Mouse (Mus musculus): Measurements from ENCODE around the gene 2010111I01Rik. TPM values are rescaled to one million over a fixed set of nuclear protein-coding genes. Genes with fewer than 3 reads are reported as not detected.
A peak's percentile ranks its signal among the peaks of the same experiment; 100 is the strongest.

2010111I01Rik gene
- polyA plus RNA-seq, 1 experiment from 2014 or later, result 146 TPM

GRCm38 (mm10) chr13:63258671-63259070 lies 294.0 kb downstream of the 2010111I01Rik start:
- H3K9me3 ChIP-seq (replicated peaks; ENCODE audit: low read length), result no peaks in the 10 kb centered on the region
- no peak for DNase-seq (ENCODE audit: low spot score)
- no peak overlapping the region for H3K9ac ChIP-seq (ENCODE audit: low read depth, low read length)
- H3K27ac ChIP-seq, result peak overlapping the region; percentile 56; the same call in 1 of the 2 replicates
- no peaks in the 10 kb centered on the region for H3K27me3 ChIP-seq (ENCODE audit: insufficient read depth, low read length)
- H3K4me1 ChIP-seq (replicated peaks; ENCODE audit: insufficient read depth, low read length), result peaks cover 65% of the 10 kb centered on the region
- H3K36me3 ChIP-seq (ENCODE audit: insufficient read depth, low read length), result 0 out of 2 replicates have a peak, but pooled peaks cover 8% of the 10 kb centered on the region
- no peak overlapping the region for H3K4me2 ChIP-seq (ENCODE audit: low read length)
- no peak overlapping the region for H3K4me3 ChIP-seq (replicated peaks; ENCODE audit: low read depth, low read length)
- no peak for TF ChIP-seq CTCF (IDR thresholded peaks at IDR 0.05; ENCODE audit: low read depth)
- no peak for ATAC-seq (replicated peaks; ENCODE audit: low FRiP score, low read depth)
- 77% methylated on average over 4 of the region's 4 CpGs for WGBS

GRCm38 (mm10) chr13:63260133-63260532 lies 295.4 kb downstream of the 2010111I01Rik start:
- no peaks in the 10 kb centered on the region for H3K9me3 ChIP-seq (replicated peaks; ENCODE audit: low read length)
- H3K4me2 ChIP-seq (ENCODE audit: low read length), result no peak overlapping the region
- H3K27me3 ChIP-seq (ENCODE audit: insufficient read depth, low read length), result no peaks in the 10 kb centered on the region
- WGBS, result 27% methylated on average over 4 of the region's 4 CpGs
- H3K9ac ChIP-seq (ENCODE audit: low read depth, low read length), result no peak overlapping the region
- no peak overlapping the region for H3K4me3 ChIP-seq (replicated peaks; ENCODE audit: low read depth, low read length)
- H3K36me3 ChIP-seq (ENCODE audit: insufficient read depth, low read length), result 0 out of 2 replicates have a peak, but pooled peaks cover 8% of the 10 kb centered on the region
- no peak for DNase-seq (ENCODE audit: low spot score)
- H3K27ac ChIP-seq, result peak overlapping the region; percentile 60
- peaks cover 54% of the 10 kb centered on the region for H3K4me1 ChIP-seq (replicated peaks; ENCODE audit: insufficient read depth, low read length)
- no peak for ATAC-seq (replicated peaks; ENCODE audit: low FRiP score, low read depth)
- no peak for TF ChIP-seq CTCF (IDR thresholded peaks at IDR 0.05; ENCODE audit: low read depth)

GRCm38 (mm10) chr13:63260753-63261631 lies 296.3 kb downstream of the 2010111I01Rik start:
- no peak for DNase-seq (ENCODE audit: low spot score)
- H3K4me1 ChIP-seq (replicated peaks; ENCODE audit: insufficient read depth, low read length), result peaks cover 50% of the 10 kb centered on the region
- no peak overlapping the region for H3K9ac ChIP-seq (ENCODE audit: low read depth, low read length)
- H3K27me3 ChIP-seq (ENCODE audit: insufficient read depth, low read length), result no peaks in the 10 kb centered on the region
- TF ChIP-seq CTCF (IDR thresholded peaks at IDR 0.05; ENCODE audit: low read depth), result no peak
- no peak overlapping the region for H3K4me2 ChIP-seq (ENCODE audit: low read length)
- H3K4me3 ChIP-seq (replicated peaks; ENCODE audit: low read depth, low read length), result no peak overlapping the region
- peak overlapping the region; percentile 60 for H3K27ac ChIP-seq
- H3K9me3 ChIP-seq (replicated peaks; ENCODE audit: low read length), result no peaks in the 10 kb centered on the region
- peak; percentile 64 for ATAC-seq (replicated peaks; ENCODE audit: low FRiP score, low read depth)
- WGBS, result 44% methylated on average over 18 of the region's 18 CpGs
- 0 out of 2 replicates have a peak, but pooled peaks cover 8% of the 10 kb centered on the region for H3K36me3 ChIP-seq (ENCODE audit: insufficient read depth, low read length)

GRCm38 (mm10) chr13:63261676-63262075 lies 297.0 kb downstream of the 2010111I01Rik start:
- no peaks in the 10 kb centered on the region for H3K9me3 ChIP-seq (replicated peaks; ENCODE audit: low read length)
- H3K36me3 ChIP-seq (ENCODE audit: insufficient read depth, low read length), result 0 out of 2 replicates have a peak, but pooled peaks cover 8% of the 10 kb centered on the region
- no peak overlapping the region for H3K4me3 ChIP-seq (replicated peaks; ENCODE audit: low read depth, low read length)
- ATAC-seq (replicated peaks; ENCODE audit: low FRiP score, low read depth) (no peak), DNase-seq (ENCODE audit: low spot score) (no peak)
- no peak overlapping the region for H3K4me2 ChIP-seq (ENCODE audit: low read length)
- no peak for TF ChIP-seq CTCF (IDR thresholded peaks at IDR 0.05; ENCODE audit: low read depth)
- 95% methylated on average over 3 of the region's 3 CpGs for WGBS
- H3K9ac ChIP-seq (ENCODE audit: low read depth, low read length), result no peak overlapping the region
- peaks cover 54% of the 10 kb centered on the region for H3K4me1 ChIP-seq (replicated peaks; ENCODE audit: insufficient read depth, low read length)
- peak overlapping the region; percentile 60 for H3K27ac ChIP-seq
- H3K27me3 ChIP-seq (ENCODE audit: insufficient read depth, low read length), result no peaks in the 10 kb centered on the region

GRCm38 (mm10) chr13:63262168-63262957 lies 297.7 kb downstream of the 2010111I01Rik start:
- H3K4me3 ChIP-seq (replicated peaks; ENCODE audit: low read depth, low read length), result no peak overlapping the region
- H3K4me1 ChIP-seq (replicated peaks; ENCODE audit: insufficient read depth, low read length), result peaks cover 60% of the 10 kb centered on the region
- 61% methylated on average over 1 of the region's 1 CpGs for WGBS
- H3K36me3 ChIP-seq (ENCODE audit: insufficient read depth, low read length), result 0 out of 2 replicates have a peak, but pooled peaks cover 8% of the 10 kb centered on the region
- H3K9me3 ChIP-seq (replicated peaks; ENCODE audit: low read length), result no peaks in the 10 kb centered on the region
- H3K27me3 ChIP-seq (ENCODE audit: insufficient read depth, low read length), result no peaks in the 10 kb centered on the region
- peak overlapping the region; percentile 60 for H3K27ac ChIP-seq
- no peak for ATAC-seq (replicated peaks; ENCODE audit: low FRiP score, low read depth)
- no peak overlapping the region for H3K4me2 ChIP-seq (ENCODE audit: low read length)
- H3K9ac ChIP-seq (ENCODE audit: low read depth, low read length), result no peak overlapping the region
- DNase-seq (ENCODE audit: low spot score), result no peak
- no peak for TF ChIP-seq CTCF (IDR thresholded peaks at IDR 0.05; ENCODE audit: low read depth)

GRCm38 (mm10) chr13:63268371-63268770 lies 303.7 kb downstream of the 2010111I01Rik start:
- peak overlapping the region; percentile 55 for H3K27ac ChIP-seq
- H3K9me3 ChIP-seq (replicated peaks; ENCODE audit: low read length), result no peaks in the 10 kb centered on the region
- 0 out of 2 replicates have a peak, but pooled peaks cover 3% of the 10 kb centered on the region for H3K36me3 ChIP-seq (ENCODE audit: insufficient read depth, low read length)
- no peak for TF ChIP-seq CTCF (IDR thresholded peaks at IDR 0.05; ENCODE audit: low read depth)
- 34% methylated on average over 4 of the region's 4 CpGs for WGBS
- H3K4me2 ChIP-seq (ENCODE audit: low read length), result no peak overlapping the region
- H3K9ac ChIP-seq (ENCODE audit: low read depth, low read length), result no peak overlapping the region
- no peak overlapping the region for H3K4me3 ChIP-seq (replicated peaks; ENCODE audit: low read depth, low read length)
- H3K27me3 ChIP-seq (ENCODE audit: insufficient read depth, low read length), result no peaks in the 10 kb centered on the region
- H3K4me1 ChIP-seq (replicated peaks; ENCODE audit: insufficient read depth, low read length), result peaks cover 30% of the 10 kb centered on the region
- DNase-seq (ENCODE audit: low spot score) (no peak), ATAC-seq (replicated peaks; ENCODE audit: low FRiP score, low read depth) (no peak)
